Mouse (Mus musculus) CH12.LX (cell line): ENCODE results near the gene Sys1. TPM values are rescaled to one million over a fixed set of nuclear protein-coding genes. Genes with fewer than 3 reads are reported as not detected.

Experiments used
- DNase-seq: peaks from one replicate; pipeline ENCODE4 v3.0.0-alpha.2; 2013; ENCODE audit errors: extremely low read depth
- H3K27ac ChIP-seq: 2 replicates; pipeline ENCODE4 v1.5.1; 2012; ENCODE audit warnings: low read depth, mild to moderate bottlenecking, control low read depth, moderate library complexity; ENCODE audit not compliant: insufficient read depth
- H3K27me3 ChIP-seq: replicated peaks from 2 replicates; pipeline ENCODE3; 2012; ENCODE audit warnings: inconsistent platforms
- H3K36me3 ChIP-seq, 2 experiments: replicated peaks in 1 of 2; 2 replicates each; pipeline versions ENCODE3 to v1.6.1; 2012; ENCODE audit warnings: inconsistent platforms in 1 of 2, low read length in 1 of 2, mild to moderate bottlenecking in 1 of 2, mixed read lengths in 1 of 2, moderate library complexity in 1 of 2; ENCODE audit not compliant: control insufficient read depth in 1 of 2, insufficient read depth in 1 of 2
- H3K4me1 ChIP-seq, 2 experiments: 2 replicates each; pipeline ENCODE4 v1.6.1; 2012; ENCODE audit warnings: inconsistent platforms in 1 of 2, moderate library complexity in 1 of 2; ENCODE audit not compliant: insufficient read depth in 2 of 2, control insufficient read depth in 1 of 2
- H3K4me2 ChIP-seq: 2 replicates; pipeline ENCODE4 v1.6.1; 2012; ENCODE audit warnings: low read depth, mild to moderate bottlenecking, control low read depth; ENCODE audit not compliant: poor library complexity, insufficient read depth, severe bottlenecking
- H3K4me3 ChIP-seq, 3 experiments: fragments of 150-350 bp in 1 of 3; sonication (generic) in 1 of 3; replicated peaks in 1 of 3; 2 replicates each; pipeline versions ENCODE3 to v1.5.1; 2011 to 2012; ENCODE audit warnings: low read depth in 2 of 3, low read length in 2 of 3, mild to moderate bottlenecking in 2 of 3, moderate library complexity in 2 of 3, control low read depth in 1 of 3, improper control_type of control experiment in 1 of 3, inconsistent platforms in 1 of 3, mixed read lengths in 1 of 3; ENCODE audit not compliant: poor library complexity in 1 of 3
- H3K79me2 ChIP-seq: replicated peaks from 2 replicates; pipeline ENCODE4 v1.6.1; 2012; ENCODE audit warnings: mild to moderate bottlenecking, moderate library complexity; ENCODE audit not compliant: control insufficient read depth, poor library complexity, insufficient read depth, severe bottlenecking; ENCODE audit errors: extremely low read depth
- H3K9ac ChIP-seq: 2 replicates; pipeline ENCODE4 v1.6.1; 2012; ENCODE audit warnings: low read depth, mild to moderate bottlenecking, control low read depth, moderate library complexity; ENCODE audit not compliant: insufficient read depth
- H3K9me3 ChIP-seq: replicated peaks from 2 replicates; pipeline ENCODE3; 2012; ENCODE audit warnings: low read length, inconsistent platforms, mixed read lengths
- BHLHE40 ChIP-seq: IDR thresholded peaks from 2 replicates; pipeline ENCODE4 v1.6.1; 2011; ENCODE audit warnings: mild to moderate bottlenecking, low read depth, low read length, improper control_type of control experiment
- CHD1 ChIP-seq: IDR thresholded peaks from 2 replicates; pipeline ENCODE4 v1.6.1; 2012; ENCODE audit warnings: low read depth, low read length, improper control_type of control experiment, inconsistent platforms
- CHD2 ChIP-seq: IDR thresholded peaks from 2 replicates; pipeline ENCODE4 v1.6.1; 2011; ENCODE audit warnings: low read length, improper control_type of control experiment
- E2F4 ChIP-seq: IDR thresholded peaks from 2 replicates; pipeline ENCODE4 v1.6.1; 2011; ENCODE audit warnings: low read depth, low read length, improper control_type of control experiment; ENCODE audit not compliant: insufficient replicate concordance
- EP300 ChIP-seq: IDR thresholded peaks from 2 replicates; pipeline ENCODE4 v1.6.1; 2011; ENCODE audit warnings: low read length, improper control_type of control experiment
- ETS1 ChIP-seq: conservative IDR thresholded peaks from 2 replicates; pipeline ENCODE4 v1.6.1; 2012; ENCODE audit warnings: low read depth, mild to moderate bottlenecking, inconsistent platforms, low read length, improper control_type of control experiment, moderate library complexity
- GABPA ChIP-seq: IDR thresholded peaks from 2 replicates; pipeline ENCODE4 v1.6.1; 2012; ENCODE audit warnings: low read depth, low read length, improper control_type of control experiment, inconsistent platforms; ENCODE audit not compliant: insufficient replicate concordance
- HCFC1 ChIP-seq: IDR thresholded peaks from 2 replicates; pipeline ENCODE4 v1.6.1; 2012; ENCODE audit warnings: low read depth, mild to moderate bottlenecking, inconsistent platforms, low read length, improper control_type of control experiment
- IRF4 ChIP-seq: IDR thresholded peaks from 2 replicates; pipeline ENCODE4 v1.6.1; 2014; ENCODE audit warnings: low read depth, mild to moderate bottlenecking, inconsistent platforms, low read length, improper control_type of control experiment
- MEF2A ChIP-seq: IDR thresholded peaks from 2 replicates; pipeline ENCODE4 v1.6.1; 2014; ENCODE audit warnings: low read depth, mild to moderate bottlenecking, inconsistent platforms, low read length, improper control_type of control experiment, borderline replicate concordance
- NELFE ChIP-seq: IDR thresholded peaks from 2 replicates; pipeline ENCODE4 v1.6.1; 2011; ENCODE audit warnings: low read depth, low read length, improper control_type of control experiment
- PAX5 ChIP-seq: IDR thresholded peaks from 2 replicates; pipeline ENCODE4 v1.6.1; 2012; ENCODE audit warnings: low read length, inconsistent platforms, mixed read lengths
- POLR2A ChIP-seq: IDR thresholded peaks from 2 replicates; pipeline ENCODE4 v1.6.1; 2011; ENCODE audit warnings: low read depth, mild to moderate bottlenecking, improper control_type of control experiment, low read length
- RCOR1 ChIP-seq: conservative IDR thresholded peaks from 2 replicates; pipeline ENCODE4 v1.6.1; 2012; ENCODE audit warnings: low read depth, mild to moderate bottlenecking, inconsistent platforms, low read length, improper control_type of control experiment
- TCF12 ChIP-seq: IDR thresholded peaks from 2 replicates; pipeline ENCODE4 v1.6.1; 2014; ENCODE audit warnings: low read depth, mild to moderate bottlenecking, inconsistent platforms, low read length, improper control_type of control experiment
- UBTF ChIP-seq: IDR thresholded peaks from 2 replicates; pipeline ENCODE4 v1.6.1; 2012; ENCODE audit warnings: low read depth, mild to moderate bottlenecking, inconsistent platforms, low read length, improper control_type of control experiment, moderate library complexity
- USF2 ChIP-seq: conservative IDR thresholded peaks from 2 replicates; pipeline ENCODE4 v1.6.1; 2011; ENCODE audit warnings: low read depth, low read length, improper control_type of control experiment
- dilution Hi-C: fragments of 300-500 bp; cut with MboI; formaldehyde crosslinking; loops from 2 replicates; pipeline ENCODE4 v1.14.3; 2020; ENCODE audit warnings: low sequenced_read_pairs; ENCODE audit not compliant: extremely low pct_unique_long_range_greater_than_20kb, extremely low pct_ligation_motif_present
- in situ Hi-C: fragments of 300-500 bp; cut with MboI; formaldehyde crosslinking; loops from 3 replicates; pipeline ENCODE4 v1.14.3; 2019; ENCODE audit warnings: low sequenced_read_pairs, low pct_ligation_motif_present, low pct_unique_long_range_greater_than_20kb, mixed read lengths
- polyA plus RNA-seq: library from polyadenylated mRNA; unstranded; fragments of >175 nt; gene quantifications from 2 replicates; pipeline ENCODE4 v1.2.1, GENCODE M21; 2012; ENCODE audit warnings: low read depth; ENCODE audit not compliant: insufficient read length
- total RNA-seq, 2 experiments: library from RNA; depleted of rRNA; stranded (reverse); fragments of 300-350 nt in 1 of 2; fragments of >200 nt in 1 of 2; gene quantifications; 2 replicates each; pipeline ENCODE4 v1.2.3; 2012 to 2014

Sys1 gene
- total and polyA plus RNA-seq, 3 experiments: 46.6 to 59.7 (median 57.4) TPM

DNA sequence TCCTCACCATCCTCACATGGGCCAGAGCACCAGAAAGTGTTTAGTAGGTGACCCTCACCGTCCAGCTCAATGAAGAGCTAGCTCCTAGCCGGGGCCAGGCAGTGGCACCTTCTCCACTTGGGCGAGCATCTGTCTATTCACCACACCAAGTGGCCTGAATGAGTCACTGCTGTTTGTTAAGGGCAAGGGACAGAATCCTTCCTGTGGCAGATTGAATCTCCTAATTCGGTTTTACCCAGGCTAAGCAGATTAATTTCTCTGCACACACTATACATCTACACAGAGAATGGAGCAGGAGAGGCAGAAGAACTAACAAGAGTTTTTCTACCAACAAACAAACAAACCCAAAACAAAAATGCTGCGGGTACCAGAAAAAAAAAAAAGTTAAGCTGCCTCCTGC is 29.8 kb upstream of the Sys1 start:
- Histone ChIP-seq H3K4me1 (peaks cover 13 to 38% of the 10 kb centered on the region in 2 experiments), H3K4me2 (no peak overlapping the region), H3K36me3 (peaks cover 55 to 78% of the 10 kb centered on the region in 2 experiments), H3K9ac (no peak overlapping the region), H3K27ac (no peak overlapping the region), H3K9me3 (peaks cover 5% of the 10 kb centered on the region)
- in situ Hi-C loops: no loop called here
- dilution Hi-C loops: no loop called here
- no peak for DNase-seq
- no peak for TF ChIP-seq PAX5
- no peak for TF ChIP-seq MEF2A
- TF ChIP-seq EP300: no peak
- TF ChIP-seq, all 38 proteins: peak for 0
- no peak overlapping the region for H3K4me3 ChIP-seq
- peaks cover 2% of the 10 kb centered on the region for H3K79me2 ChIP-seq
- no peaks in the 10 kb centered on the region for H3K27me3 ChIP-seq

- Histone ChIP-seq H3K27me3 (no peaks in the 10 kb centered on the region), H3K4me1 (peaks cover 4 to 31% of the 10 kb centered on the region in 2 experiments), H3K36me3 (peaks cover 55 to 91% of the 10 kb centered on the region in 2 experiments), H3K27ac (no peak overlapping the region), H3K4me2 (no peak overlapping the region), H3K79me2 (peaks cover 17% of the 10 kb centered on the region), H3K4me3 (no peak overlapping the region), H3K9me3 (peaks cover 5% of the 10 kb centered on the region), H3K9ac (no peak overlapping the region)
- dilution Hi-C loops (no loop called here), in situ Hi-C loops (no loop called here)
- DNase-seq: no peak
- TF ChIP-seq CHD2 (no peak), HCFC1 (no peak), POLR2A (no peak)
Observed at GRCm38 (mm10) chr2:164428451-164428850, 28.3 kb upstream of the Sys1 start.

- H3K9me3 ChIP-seq: no peaks in the 10 kb centered on the region
- dilution Hi-C loops: no loop called here
- peaks cover 3 to 22% of the 10 kb centered on the region in 2 experiments; a peak in 2 of 4 replicates for H3K4me1 ChIP-seq
- no peak overlapping the region for H3K4me3 ChIP-seq
- H3K79me2 ChIP-seq: peaks cover 28% of the 10 kb centered on the region
- H3K4me2 ChIP-seq: no peak overlapping the region
- H3K36me3 ChIP-seq: peaks cover 50 to 91% of the 10 kb centered on the region in 2 experiments
- no peaks in the 10 kb centered on the region for H3K27me3 ChIP-seq
- TF ChIP-seq BHLHE40 (no peak), GABPA (no peak), POLR2A (no peak), UBTF (no peak), TCF12 (no peak), CHD1 (no peak), NELFE (no peak), E2F4 (no peak), ETS1 (no peak), EP300 (no peak), USF2 (no peak), RCOR1 (no peak), IRF4 (no peak)
- TF ChIP-seq, all 38 proteins: peak for 0
- DNase-seq: no peak
- no peak overlapping the region for H3K9ac ChIP-seq
- H3K27ac ChIP-seq: no peak overlapping the region
- in situ Hi-C loops: no loop called here
Observed at GRCm38 (mm10) chr2:164429881-164430615, 26.7 kb upstream of the Sys1 start.
